Mouse (Mus musculus): ENCODE results near the gene Tmem132d.

- TF ChIP-seq POLR2A (IDR thresholded peaks at IDR 0.05; ENCODE audit: borderline replicate concordance, insufficient read depth, low read length) (no peak), CTCF (IDR thresholded peaks at IDR 0.05; ENCODE audit: borderline replicate concordance, insufficient read depth, low read depth, low read length) (no peak)
Measured at GRCm38 (mm10) chr5:128332766-128333165, 100.1 kb downstream of the Tmem132d start.
